Comparison of ENCODE assay signal across 14 mouse cellular contexts in genomic region chr13:112412824-112413223, GRCm38 (mm10).
"Had no signal": no experiment of that assay in that cellular context is flagged by ENCODE, and none has a peak within 500 bp of the region (broad histone marks: within the 10 kb centered on the region; RNA-seq: fewer than 3 reads in every experiment).

No protein-coding gene starts in this region.

- H3K27ac ChIP-seq: kidney, embryonic 15.5 days; limb, embryonic 15.5 days; liver, embryonic 12.5 days; midbrain, embryonic 15.5 days; neural tube, embryonic 12.5 days; stomach, embryonic 15.5 days had no signal

- H3K9me3 ChIP-seq: kidney, embryonic 15.5 days; limb, embryonic 15.5 days; liver, embryonic 12.5 days; midbrain, embryonic 15.5 days; neural tube, embryonic 12.5 days; stomach, embryonic 15.5 days had no signal

- H3K36me3 ChIP-seq: kidney, embryonic 15.5 days; limb, embryonic 15.5 days; liver, embryonic 12.5 days; midbrain, embryonic 15.5 days; neural tube, embryonic 12.5 days; stomach, embryonic 15.5 days had no signal

- H3K9ac ChIP-seq: kidney, embryonic 15.5 days; limb, embryonic 15.5 days; liver, embryonic 12.5 days; lung, embryonic 14.5 days; midbrain, embryonic 15.5 days; neural tube, embryonic 12.5 days; stomach, embryonic 15.5 days had no signal

- H3K4me1 ChIP-seq: midbrain, embryonic 15.5 days had no signal

- H3K4me3 ChIP-seq: kidney, embryonic 15.5 days; limb, embryonic 15.5 days; liver, embryonic 12.5 days; midbrain, embryonic 15.5 days; neural tube, embryonic 12.5 days; stomach, embryonic 15.5 days had no signal

- DNase-seq: kidney, adult 2 months; kidney, postnatal 14 days; lung, embryonic 14.5 days; lung, postnatal 14 days; retina, postnatal 1 day; right cerebral cortex, postnatal 4 days; spleen, adult 18-20 months; thymus, postnatal 14 days had no signal

- H3K27me3 ChIP-seq: kidney, embryonic 15.5 days; limb, embryonic 15.5 days; liver, embryonic 12.5 days; midbrain, embryonic 15.5 days; neural tube, embryonic 12.5 days; stomach, embryonic 15.5 days had no signal
